Mouse (Mus musculus): ENCODE measurements at regions not wholly inside any gene's neighbourhood (a gene's known extent, or its start where the extent isn't known, plus 50 kb on each side); places are given as distances from the start of the nearest gene placed in this dataset.

DNA sequence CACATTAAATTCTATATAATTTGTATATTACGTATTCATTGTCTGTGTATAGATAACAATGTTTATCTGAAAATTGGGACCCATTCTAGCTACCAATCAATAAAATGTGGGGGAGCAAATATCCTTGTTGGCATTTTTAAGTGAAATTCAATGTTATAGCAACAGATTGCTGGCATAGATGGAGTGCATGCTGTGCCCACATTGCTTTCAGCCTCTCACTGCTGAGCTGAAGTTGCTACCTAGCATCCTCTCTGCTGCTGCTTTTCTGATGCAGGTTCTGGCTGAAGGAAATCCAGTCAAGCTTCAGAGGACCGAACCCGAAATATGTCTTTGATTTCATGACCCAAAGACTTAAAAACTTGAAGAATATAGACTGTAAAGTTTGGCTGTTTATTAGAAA is 80.0 kb upstream of the Scel start:
- TF ChIP-seq CTCF (IDR thresholded peaks at IDR 0.05) (no peak), POLR2A (IDR thresholded peaks at IDR 0.05; ENCODE audit: insufficient read depth, low read depth, low read length) (no peak)
